Mouse (Mus musculus): ENCODE results near the gene Tmem207.

GRCm38 (mm10) chr16:26526669-26527068, at the start of gene Tmem207:
- no peak for TF ChIP-seq POLR2A (IDR thresholded peaks at IDR 0.05; ENCODE audit: low read depth, low read length)
- no peak for TF ChIP-seq CTCF (IDR thresholded peaks at IDR 0.05; ENCODE audit: extremely low read depth, insufficient read length, insufficient replicate concordance, low read depth, low read length)

Measured in small intestine, adult 2 months (tissue).